Mouse (Mus musculus) CH12.LX (cell line): ENCODE results near the gene Babam1.

ENCODE experiments used
- EP300 ChIP-seq: IDR thresholded peaks from 2 replicates; pipeline ENCODE4 v1.6.1; 2011; ENCODE audit warnings: low read length, improper control_type of control experiment
- KAT2A ChIP-seq: IDR thresholded peaks from 2 replicates; pipeline ENCODE4 v1.6.1; 2012; ENCODE audit warnings: low read length, improper control_type of control experiment, inconsistent platforms; ENCODE audit not compliant: insufficient replicate concordance

GRCm38 (mm10) chr8:71383860-71384259 is 12.8 kb upstream of the Babam1 start:
- TF ChIP-seq KAT2A, result no peak
- TF ChIP-seq EP300, result no peak
